Mouse (Mus musculus) forebrain, embryonic 13.5 days (tissue): ENCODE data around the gene Igsf9. TPM values are rescaled to one million over a fixed set of nuclear protein-coding genes. Genes with fewer than 3 reads are reported as not detected.
A peak's percentile ranks its signal among the peaks of the same experiment; 100 is the strongest.

Source experiments
- ATAC-seq: fragments of 200-750 bp; cut with Nextera tagmentation; 2 replicates; pipeline ENCODE4 v1.8.0; 2017
- H3K27ac ChIP-seq: fragments of 300-500 bp; sonication (generic); 2 replicates; pipeline ENCODE4 v1.5.1; 2015; ENCODE audit warnings: inconsistent platforms, mild to moderate bottlenecking, moderate library complexity
- H3K27me3 ChIP-seq: fragments of 300-500 bp; sonication (generic); 2 replicates; pipeline ENCODE4 v1.6.1; 2015; ENCODE audit warnings: mild to moderate bottlenecking, inconsistent platforms
- H3K36me3 ChIP-seq: fragments of 300-500 bp; sonication (generic); 2 replicates; pipeline ENCODE4 v1.6.1; 2015; ENCODE audit warnings: mild to moderate bottlenecking, inconsistent platforms; ENCODE audit not compliant: poor library complexity, severe bottlenecking
- H3K4me1 ChIP-seq: fragments of 300-500 bp; sonication (generic); 2 replicates; pipeline ENCODE4 v1.6.1; 2015; ENCODE audit warnings: inconsistent platforms
- H3K4me2 ChIP-seq: fragments of 300-500 bp; sonication (generic); 2 replicates; pipeline ENCODE4 v1.6.1; 2015; ENCODE audit warnings: inconsistent platforms, mild to moderate bottlenecking, moderate library complexity
- H3K4me3 ChIP-seq: fragments of 300-500 bp; sonication (generic); 2 replicates; pipeline ENCODE4 v1.5.1; 2015; ENCODE audit warnings: mild to moderate bottlenecking, inconsistent platforms
- H3K9ac ChIP-seq: fragments of 300-500 bp; sonication (generic); 2 replicates; pipeline ENCODE4 v1.6.1; 2015; ENCODE audit warnings: mild to moderate bottlenecking, inconsistent platforms
- H3K9me3 ChIP-seq: fragments of 300-500 bp; sonication (generic); replicated peaks from 2 replicates; pipeline ENCODE4 v1.6.1; 2016; ENCODE audit warnings: inconsistent platforms
- WGBS: fragments of 180-500 bp; shearing (Covaris S2); methylation state at CpG from one replicate; pipeline ENCODE4 v1.1.7; 2015; 5-methylcytosine and 5-hydroxymethylcytosine counted together
- polyA plus RNA-seq: library from polyadenylated mRNA; unstranded; fragments of >200 nt; fragmentation: Nextera tagmentation; extraction: Ambion mirVana; gene quantifications from 2 replicates; pipeline ENCODE4 v1.2.1, GENCODE M21; 2015

Igsf9 gene
- polyA plus RNA-seq, 1 experiment from 2014 or later: 78.7 TPM

GRCm38 (mm10) chr1:172501371-172502144, 20.0 kb downstream of the Igsf9 start:
- Histone ChIP-seq H3K27ac (no peak overlapping the region), H3K9me3 (no peaks in the 10 kb centered on the region), H3K4me2 (peak overlapping the region; percentile 64), H3K27me3 (peaks cover 38% of the 10 kb centered on the region), H3K36me3 (peaks cover 23% of the 10 kb centered on the region), H3K9ac (no peak overlapping the region), H3K4me1 (peaks cover 51% of the 10 kb centered on the region), H3K4me3 (peak overlapping the region; percentile 42)
- 45% methylated on average over 13 of the region's 13 CpGs for WGBS
- peak; percentile 1; the same call in 1 of the 2 replicates for ATAC-seq

GRCm38 (mm10) chr1:172502145-172503110, 20.8 kb downstream of the Igsf9 start:
- WGBS: 48% methylated on average over 12 of the region's 13 CpGs
- peak overlapping the region; percentile 64 for H3K4me2 ChIP-seq
- H3K27me3 ChIP-seq: peaks cover 38% of the 10 kb centered on the region
- H3K9ac ChIP-seq: no peak overlapping the region
- ATAC-seq: no peak
- H3K4me1 ChIP-seq: peaks cover 51% of the 10 kb centered on the region
- H3K27ac ChIP-seq: no peak overlapping the region; the same call in 1 of the 2 replicates
- H3K36me3 ChIP-seq: peaks cover 14% of the 10 kb centered on the region
- no peak overlapping the region for H3K4me3 ChIP-seq
- no peaks in the 10 kb centered on the region for H3K9me3 ChIP-seq

GRCm38 (mm10) chr1:172503111-172503997, 21.8 kb downstream of the Igsf9 start:
- Histone ChIP-seq H3K27me3 (peaks cover 38% of the 10 kb centered on the region), H3K9me3 (no peaks in the 10 kb centered on the region), H3K36me3 (peaks cover 5% of the 10 kb centered on the region), H3K4me3 (no peak overlapping the region), H3K4me1 (peaks cover 51% of the 10 kb centered on the region), H3K4me2 (peak overlapping the region; percentile 64), H3K27ac (no peak overlapping the region), H3K9ac (no peak overlapping the region)
- peak; percentile 31 for ATAC-seq
- WGBS: 26% methylated on average over 14 of the region's 14 CpGs

- peaks cover 48% of the 10 kb centered on the region for H3K4me1 ChIP-seq
- H3K4me3 ChIP-seq: no peak overlapping the region
- H3K9ac ChIP-seq: no peak overlapping the region
- H3K36me3 ChIP-seq: no peaks in the 10 kb centered on the region
- H3K4me2 ChIP-seq: no peak overlapping the region
- 0 out of 2 replicates have a peak overlapping the region, but pooled peaks have one; percentile 3 for H3K27ac ChIP-seq
- peaks cover 29% of the 10 kb centered on the region for H3K27me3 ChIP-seq
- 76% methylated on average over 8 of the region's 8 CpGs for WGBS
- no peaks in the 10 kb centered on the region for H3K9me3 ChIP-seq
- ATAC-seq: no peak
These were observed 23.2 kb downstream of the Igsf9 start for GRCm38 (mm10) chr1:172504756-172505155.

GRCm38 (mm10) chr1:172507001-172507400, 25.4 kb downstream of the Igsf9 start:
- H3K27me3 ChIP-seq: peaks cover 7% of the 10 kb centered on the region; the same call in 1 of the 2 replicates
- H3K27ac ChIP-seq: no peak overlapping the region
- peaks cover 32% of the 10 kb centered on the region for H3K4me1 ChIP-seq
- no peak overlapping the region for H3K4me3 ChIP-seq
- 68% methylated on average over 5 of the region's 5 CpGs for WGBS
- no peak overlapping the region for H3K4me2 ChIP-seq
- H3K9me3 ChIP-seq: no peaks in the 10 kb centered on the region
- H3K36me3 ChIP-seq: no peaks in the 10 kb centered on the region
- no peak for ATAC-seq
- no peak overlapping the region for H3K9ac ChIP-seq

GRCm38 (mm10) chr1:172507701-172508100, 26.1 kb downstream of the Igsf9 start:
- H3K4me1 ChIP-seq: peaks cover 25% of the 10 kb centered on the region
- no peak overlapping the region for H3K27ac ChIP-seq
- 0 out of 2 replicates have a peak, but pooled peaks cover under 1% of the 10 kb centered on the region for H3K27me3 ChIP-seq
- no peaks in the 10 kb centered on the region for H3K9me3 ChIP-seq
- no peaks in the 10 kb centered on the region for H3K36me3 ChIP-seq
- WGBS: 92% methylated on average over 3 of the region's 3 CpGs
- no peak overlapping the region for H3K4me3 ChIP-seq
- ATAC-seq: no peak
- no peak overlapping the region for H3K9ac ChIP-seq
- H3K4me2 ChIP-seq: no peak overlapping the region

GRCm38 (mm10) chr1:172508172-172508571, 26.6 kb downstream of the Igsf9 start:
- 46% methylated on average over 2 of the region's 2 CpGs for WGBS
- no peaks in the 10 kb centered on the region for H3K36me3 ChIP-seq

GRCm38 (mm10) chr1:172509235-172509634, 27.6 kb downstream of the Igsf9 start:
- WGBS: 83% methylated on average over 5 of the region's 5 CpGs

More at GRCm38 (mm10) chr1:172508172-172508571, 26.6 kb downstream of the Igsf9 start:
- H3K27ac ChIP-seq: no peak overlapping the region
- no peak overlapping the region for H3K9ac ChIP-seq
- peaks cover 21% of the 10 kb centered on the region for H3K4me1 ChIP-seq
- no peaks in the 10 kb centered on the region for H3K9me3 ChIP-seq
- H3K4me3 ChIP-seq: no peak overlapping the region
- no peak for ATAC-seq
- no peak overlapping the region for H3K4me2 ChIP-seq
- H3K27me3 ChIP-seq: no peaks in the 10 kb centered on the region

GRCm38 (mm10) chr1:172509983-172510382, 28.4 kb downstream of the Igsf9 start:
- no peak for ATAC-seq
- H3K27ac ChIP-seq: no peak overlapping the region
- no peak overlapping the region for H3K4me3 ChIP-seq
- WGBS: 53% methylated on average over 8 of the region's 8 CpGs
- no peaks in the 10 kb centered on the region for H3K9me3 ChIP-seq
- no peaks in the 10 kb centered on the region for H3K36me3 ChIP-seq
- H3K27me3 ChIP-seq: no peaks in the 10 kb centered on the region
- H3K9ac ChIP-seq: no peak overlapping the region
- peaks cover 5% of the 10 kb centered on the region for H3K4me1 ChIP-seq
- H3K4me2 ChIP-seq: no peak overlapping the region

More at GRCm38 (mm10) chr1:172509235-172509634, 27.6 kb downstream of the Igsf9 start:
- Histone ChIP-seq H3K4me3 (no peak overlapping the region), H3K27ac (no peak overlapping the region), H3K4me1 (peaks cover 12% of the 10 kb centered on the region), H3K9ac (no peak overlapping the region), H3K27me3 (no peaks in the 10 kb centered on the region), H3K36me3 (no peaks in the 10 kb centered on the region), H3K9me3 (no peaks in the 10 kb centered on the region), H3K4me2 (no peak overlapping the region)
- no peak for ATAC-seq

- Histone ChIP-seq H3K27me3 (no peaks in the 10 kb centered on the region), H3K9me3 (no peaks in the 10 kb centered on the region), H3K9ac (no peak overlapping the region), H3K4me3 (no peak overlapping the region), H3K4me2 (no peak overlapping the region), H3K27ac (no peak overlapping the region), H3K36me3 (no peaks in the 10 kb centered on the region), H3K4me1 (peaks cover 5% of the 10 kb centered on the region)
- no peak; the same call in 1 of the 2 replicates for ATAC-seq
- 21% methylated on average over 13 of the region's 13 CpGs for WGBS
These were observed 28.9 kb downstream of the Igsf9 start for GRCm38 (mm10) chr1:172510421-172510972.

- WGBS: 38% methylated on average over 13 of the region's 13 CpGs
- Histone ChIP-seq H3K4me2 (peak overlapping the region; percentile 21; the same call in 1 of the 2 replicates), H3K4me3 (no peak overlapping the region), H3K36me3 (no peaks in the 10 kb centered on the region), H3K27me3 (no peaks in the 10 kb centered on the region), H3K9me3 (peaks cover 7% of the 10 kb centered on the region), H3K9ac (no peak overlapping the region), H3K4me1 (peaks cover 5% of the 10 kb centered on the region), H3K27ac (no peak overlapping the region)
- ATAC-seq: no peak
These were observed 31.4 kb downstream of the Igsf9 start for GRCm38 (mm10) chr1:172512962-172513361.
